Mouse (Mus musculus) lung, postnatal 0 days (tissue): ENCODE data around the gene Sema6d.

Experiments
- CTCF ChIP-seq: IDR thresholded peaks from 2 replicates; pipeline ENCODE4 v1.5.1; 2016; ENCODE audit warnings: antibody characterized with exemption, mild to moderate bottlenecking
- EP300 ChIP-seq: IDR thresholded peaks from 2 replicates; pipeline ENCODE4 v1.6.1; 2016; ENCODE audit warnings: antibody characterized with exemption, mild to moderate bottlenecking, control low read depth

DNA sequence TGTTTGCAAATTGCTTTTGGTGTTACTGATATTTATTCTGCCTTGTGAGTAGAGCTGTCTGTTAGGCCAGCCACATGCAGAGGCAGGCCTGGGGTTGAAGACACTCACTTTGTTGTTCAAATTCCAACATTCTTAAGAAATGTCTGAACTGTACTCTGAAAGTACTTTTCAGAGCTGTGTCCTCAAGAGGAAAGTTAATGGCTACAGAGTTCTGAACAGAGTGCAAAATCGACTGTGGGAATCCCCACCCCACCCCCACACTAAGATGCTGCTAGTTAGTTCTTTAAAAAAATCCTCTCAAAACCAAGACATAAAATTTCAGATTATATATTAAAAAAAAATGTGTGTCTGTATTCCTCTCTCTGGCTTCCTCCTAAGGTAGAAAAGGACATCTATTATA, 86.5 kb downstream of the Sema6d start:
- no peak for TF ChIP-seq CTCF
- no peak for TF ChIP-seq EP300
